Mouse (Mus musculus) cerebellum, adult 2 months (tissue): ENCODE measurements around the gene Syf2.

Source experiments
- CTCF ChIP-seq: fragments of 200-500 bp; IDR thresholded peaks from 2 replicates; pipeline ENCODE4 v1.5.1; 2011; ENCODE audit warnings: low read depth, mild to moderate bottlenecking, control low read depth, low read length, moderate library complexity, borderline replicate concordance; ENCODE audit not compliant: insufficient read depth
- POLR2A ChIP-seq: fragments of 200-500 bp; IDR thresholded peaks from 2 replicates; pipeline ENCODE4 v1.6.1; 2011; ENCODE audit warnings: low read length, control low read depth, borderline replicate concordance; ENCODE audit not compliant: insufficient read depth

- no peak for TF ChIP-seq POLR2A
- no peak for TF ChIP-seq CTCF
These were observed 9.0 kb upstream of the Syf2 start for GRCm38 (mm10) chr4:134921703-134922102.
